Mouse (Mus musculus) testis, postnatal 10 days (tissue): Measurements from ENCODE around the gene Mark2.
"Not testable (repeated sequence)": the region's sequence is repeated elsewhere in the genome, so short reads cannot be mapped to it uniquely, and the experiment has no call there.

Source experiments
- DNase-seq: peaks from one replicate; pipeline ENCODE4 v3.0.0; 2021; ENCODE audit warnings: low spot score

Mark2 gene

DNA sequence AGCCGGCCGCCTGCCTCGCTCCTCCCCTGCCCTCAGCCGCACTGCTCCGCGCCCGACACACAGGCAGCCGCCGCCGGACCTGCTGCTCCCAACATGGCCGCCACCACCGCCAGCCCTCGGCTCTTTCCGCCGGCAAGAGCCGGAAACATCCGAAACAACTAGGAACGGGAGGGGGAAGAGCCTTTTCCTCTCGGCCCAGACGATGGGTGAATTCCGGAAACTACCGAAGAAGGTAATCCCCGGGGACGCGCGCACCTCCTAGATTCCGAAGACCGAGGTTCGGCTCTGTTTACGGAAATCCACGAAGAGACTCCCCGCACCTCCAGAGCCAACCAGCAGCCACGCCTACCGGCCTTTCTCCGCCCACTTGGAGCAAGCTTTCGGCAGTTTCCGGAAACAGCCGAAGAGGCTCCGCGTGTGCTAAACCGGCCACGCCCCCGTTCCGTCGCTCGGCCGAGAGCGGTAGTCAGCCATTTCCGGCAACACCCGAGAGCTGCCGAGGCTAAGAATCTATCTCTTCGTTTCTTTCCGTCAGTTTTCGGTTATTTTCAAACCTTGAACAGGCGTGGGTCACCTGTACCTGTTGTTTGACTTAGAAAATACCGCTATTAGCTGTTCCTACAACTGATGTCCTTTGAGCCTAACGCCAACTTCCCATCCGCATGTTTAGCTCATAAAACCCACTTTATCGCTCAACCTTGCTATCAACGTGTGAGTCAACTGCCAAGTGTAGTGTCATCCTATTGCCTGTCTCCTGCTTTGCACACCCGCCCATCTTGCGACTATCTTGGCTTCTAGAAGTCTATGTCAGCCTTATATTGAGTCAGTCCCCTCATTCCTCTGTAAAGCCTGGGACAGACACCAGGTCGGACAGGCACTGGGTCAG lies at the start of gene Mark2:
TSS of gene Mark2 (minus strand) at position 349 of the 886 bp plus-strand sequence.
- peak; percentile 100 for DNase-seq

DNA sequence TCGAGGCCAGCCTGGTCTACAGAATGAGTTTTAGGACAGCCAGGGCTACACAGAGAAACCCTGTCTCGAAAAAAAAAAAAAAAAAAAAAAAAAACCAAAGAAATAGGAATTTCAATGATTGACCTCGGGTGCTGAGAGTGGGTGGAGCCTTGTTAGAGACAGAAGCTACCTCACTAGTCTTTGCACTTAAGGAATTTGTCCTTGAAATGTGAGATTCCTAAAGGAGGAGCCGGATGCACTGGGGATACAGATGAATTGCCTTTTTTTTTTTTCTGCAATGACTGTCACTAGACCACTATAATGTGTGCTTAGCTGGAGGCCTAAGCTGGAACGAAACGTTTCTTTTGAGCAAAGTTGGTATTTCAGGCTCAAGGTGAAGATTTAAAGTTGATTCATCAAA lies 46.8 kb upstream of the Mark2 start:
- DNase-seq, result no peak

DNA sequence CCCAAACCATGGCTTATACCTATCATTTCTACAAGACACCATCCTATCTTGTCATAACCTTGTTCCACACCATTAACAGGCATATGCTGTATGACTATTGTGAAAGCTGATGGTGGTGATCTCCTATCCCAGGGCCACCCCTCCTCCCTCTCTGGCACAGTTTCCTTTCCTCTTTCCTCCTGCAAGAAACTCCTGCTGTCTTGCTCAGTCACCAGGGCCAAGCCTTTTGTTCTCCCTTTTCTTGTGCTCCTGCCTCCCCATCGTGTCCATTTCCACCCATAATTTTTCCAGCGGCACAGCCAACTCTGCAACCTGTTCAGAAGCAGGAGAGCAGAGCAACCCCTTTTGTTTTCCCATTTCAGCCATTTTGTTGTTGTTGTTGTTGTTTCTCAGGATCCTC lies 44.4 kb upstream of the Mark2 start:
- no peak for DNase-seq

GRCm38 (mm10) chr19:7382903-7383865 lies 41.5 kb upstream of the Mark2 start, which contains the start of gene Spindoc:
Gene Spindoc (minus strand): TSS chr19:7382994.
- peak; percentile 99 for DNase-seq

- peak; percentile 87 for DNase-seq
Measured at GRCm38 (mm10) chr19:7382248-7382902, 40.7 kb upstream of the Mark2 start.

- DNase-seq, result no peak
Measured at GRCm38 (mm10) chr19:7381906-7382247, 40.2 kb upstream of the Mark2 start.

- no peak for DNase-seq
Measured at GRCm38 (mm10) chr19:7377639-7378038, 36.0 kb upstream of the Mark2 start.

DNA sequence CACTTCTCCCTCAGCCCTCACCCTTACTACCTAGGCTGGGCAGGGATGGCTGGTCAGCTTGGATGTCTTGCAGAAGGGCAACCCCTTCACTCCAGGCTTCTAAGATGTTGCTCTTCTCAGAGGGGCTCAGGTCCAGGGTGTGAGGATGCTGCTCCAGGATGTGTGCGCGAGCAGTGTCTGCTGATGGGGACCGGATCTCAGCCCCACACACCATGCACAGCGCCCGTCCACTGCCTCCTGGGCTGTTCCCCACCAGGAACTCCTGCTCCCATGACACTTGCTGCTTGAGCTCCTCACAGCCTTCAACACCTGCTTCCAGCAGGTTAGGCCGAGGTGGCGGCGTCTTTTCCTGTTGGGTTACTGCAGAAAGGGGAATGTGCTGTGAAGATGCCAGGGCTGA lies 32.8 kb upstream of the Mark2 start:
- DNase-seq, result no peak

- DNase-seq, result not testable (repeated sequence)
Measured at GRCm38 (mm10) chr19:7369469-7369868, 27.8 kb upstream of the Mark2 start.

DNA sequence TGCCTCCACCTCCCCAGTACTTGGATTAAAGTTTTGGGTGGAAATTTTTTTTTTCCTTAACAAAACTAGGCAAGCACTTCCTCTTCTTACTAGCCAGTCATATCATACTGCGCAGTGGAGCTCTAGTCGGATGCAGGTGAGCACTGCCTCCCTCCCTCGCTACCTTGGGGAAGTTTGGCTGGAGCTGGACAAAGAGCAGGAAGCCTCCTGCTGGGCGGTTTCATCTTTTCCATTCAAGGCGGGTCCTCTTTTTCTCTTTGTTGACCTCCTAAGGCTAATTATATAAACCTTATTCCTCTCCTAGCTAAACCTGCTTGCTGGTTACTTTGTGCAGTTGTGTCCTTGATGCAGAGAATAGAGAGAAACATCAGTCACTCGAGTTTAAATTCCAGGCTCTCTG lies 12.0 kb upstream of the Mark2 start:
- no peak for DNase-seq

GRCm38 (mm10) chr19:7352809-7353495 lies 11.3 kb upstream of the Mark2 start:
- no peak for DNase-seq

DNA sequence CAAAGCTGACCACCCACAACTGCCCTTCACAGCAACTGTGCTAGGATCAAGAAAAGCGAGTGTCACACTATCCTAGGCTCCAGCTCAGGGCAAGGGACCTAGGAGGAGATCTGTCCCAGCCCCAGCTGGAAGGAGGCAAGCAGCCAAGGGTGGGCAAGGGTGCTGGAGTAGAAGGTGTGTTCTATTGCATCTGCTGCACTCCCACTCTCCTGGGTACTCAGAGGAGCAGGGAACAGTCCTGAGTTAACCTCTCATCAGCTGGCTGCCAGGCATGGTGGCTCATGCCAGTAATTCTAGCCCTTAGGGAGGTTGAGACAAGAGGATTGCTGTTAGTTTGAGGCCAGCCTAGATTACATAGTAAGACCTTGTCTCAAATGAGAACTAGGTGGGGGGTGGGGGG lies 8.3 kb upstream of the Mark2 start:
- peak; percentile 51 for DNase-seq

DNA sequence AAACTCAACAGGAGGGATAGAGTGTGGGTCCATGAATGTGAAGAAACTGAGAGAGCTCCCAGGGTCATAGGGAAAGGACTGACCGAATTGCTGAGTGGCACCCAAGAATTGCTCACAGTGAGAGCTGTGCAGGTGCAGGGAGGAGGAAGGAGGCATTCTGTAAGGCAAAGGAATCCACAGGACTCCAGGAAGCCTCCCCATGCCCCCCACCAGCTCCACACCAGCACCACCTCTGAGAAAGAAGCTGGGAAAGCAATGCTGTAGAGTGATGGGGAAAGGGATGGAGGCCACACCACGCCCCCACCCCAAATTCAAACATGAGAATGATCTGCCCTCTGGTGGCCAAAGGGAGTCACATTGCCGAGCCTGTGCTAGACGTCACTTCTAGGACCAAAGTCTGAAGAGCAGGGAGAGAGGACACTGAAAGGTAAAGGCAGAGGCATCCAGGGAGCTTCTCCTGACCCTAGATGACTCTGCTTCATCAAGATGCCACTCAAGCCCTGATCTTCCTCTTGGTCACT lies 3.6 kb upstream of the Mark2 start:
- DNase-seq, result peak; percentile 57

DNA sequence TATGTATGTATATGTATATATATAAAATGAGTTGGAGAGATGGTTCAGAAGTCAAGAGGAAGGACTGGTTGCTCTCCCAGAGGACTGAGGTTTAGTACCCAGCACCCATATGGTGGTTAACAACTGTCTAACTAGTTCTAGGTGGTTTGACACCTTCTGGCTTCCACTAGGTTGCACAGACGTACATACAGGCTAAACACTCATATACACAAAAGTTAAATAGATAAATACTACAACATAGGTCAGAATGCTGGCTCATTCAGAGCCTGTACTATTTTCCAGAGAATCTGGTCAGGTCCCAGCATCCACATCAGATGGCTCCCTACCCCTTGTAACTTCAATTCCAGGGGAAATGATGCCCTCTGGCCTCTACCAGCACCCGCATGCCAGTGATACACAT lies 986 bp upstream of the Mark2 start:
- no peak for DNase-seq

- DNase-seq, result peak; percentile 53
Measured at GRCm38 (mm10) chr19:7340780-7341475, 732 bp downstream of the Mark2 start.

DNA sequence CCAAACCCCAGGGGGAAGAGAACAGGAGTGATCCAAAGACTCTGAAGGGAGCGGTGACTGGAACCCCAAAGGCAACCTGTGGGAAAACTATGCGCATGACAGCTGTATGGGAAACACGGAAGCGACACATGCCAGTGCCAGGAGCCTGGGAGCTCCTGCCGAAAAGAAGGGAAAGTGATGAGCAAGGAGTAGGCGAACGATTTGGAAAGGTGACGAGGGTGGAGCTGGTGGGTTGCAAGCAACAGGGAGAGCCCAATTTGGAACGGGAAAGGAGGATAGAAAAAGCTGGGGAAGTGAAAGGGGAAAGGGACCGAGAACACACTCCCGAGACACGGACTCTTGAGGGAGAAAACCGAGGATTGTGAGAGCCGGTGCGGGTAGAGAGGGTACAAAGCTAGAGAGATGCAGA lies 1.3 kb downstream of the Mark2 start:
- no peak for DNase-seq

- no peak for DNase-seq
Measured at GRCm38 (mm10) chr19:7339867-7340266, 1.8 kb downstream of the Mark2 start.

DNA sequence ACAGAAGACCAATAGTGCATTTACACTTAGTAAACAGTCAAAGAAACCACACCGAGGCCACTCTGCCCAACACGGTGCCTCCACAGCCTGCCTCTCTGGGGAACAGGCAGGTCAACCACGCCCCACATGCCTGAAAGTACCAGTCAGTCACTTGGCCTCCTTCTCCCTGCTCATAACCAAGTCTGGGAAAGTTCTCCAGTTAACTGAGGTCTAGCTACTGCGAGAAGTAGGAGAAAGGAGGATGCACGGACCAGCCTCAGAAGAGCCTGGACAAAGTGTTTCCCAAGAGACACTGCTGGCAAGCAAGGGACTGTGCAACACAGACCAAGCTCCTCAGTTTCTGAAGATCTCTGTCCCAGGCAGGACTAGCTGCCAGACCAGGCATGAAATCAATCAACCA lies 2.6 kb downstream of the Mark2 start:
- DNase-seq, result peak; percentile 50

DNA sequence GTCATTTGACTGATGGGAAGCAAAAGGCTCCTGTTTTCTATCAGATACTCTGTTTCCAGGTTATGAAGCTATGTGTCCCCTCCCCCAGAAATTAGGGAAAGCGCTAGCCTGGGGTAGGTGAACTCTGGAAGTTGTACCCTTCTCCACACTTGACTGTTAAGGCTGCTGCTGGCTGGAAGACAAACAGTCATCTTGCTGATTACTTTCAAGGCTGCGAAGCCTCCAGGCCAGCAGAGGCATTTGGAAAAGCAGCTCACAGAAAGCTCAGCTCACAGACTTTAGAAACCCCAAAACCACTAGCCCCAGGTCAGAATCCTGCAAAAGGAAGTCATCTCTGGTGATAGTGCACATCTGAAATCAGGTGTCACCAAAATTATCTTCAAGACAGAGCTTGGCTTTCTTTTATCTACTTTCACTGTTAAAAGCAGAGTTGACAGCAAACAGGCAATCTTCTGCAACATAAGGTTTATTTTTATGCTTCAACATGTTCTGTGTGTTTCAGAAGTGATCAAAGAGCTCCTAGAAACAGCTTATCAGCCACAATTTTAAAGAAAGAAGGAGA lies 3.8 kb downstream of the Mark2 start:
- no peak for DNase-seq

- no peak for DNase-seq
Measured at GRCm38 (mm10) chr19:7335656-7336055, 6.0 kb downstream of the Mark2 start.
